Mouse (Mus musculus) telencephalon, adult 2 months (tissue): ENCODE results near the gene Gm7138.
"Not testable (repeated sequence)": the region's sequence is repeated elsewhere in the genome, so short reads cannot be mapped to it uniquely, and the experiment has no call there.

Experiments
- DNase-seq: peaks from one replicate; pipeline ENCODE4 v3.0.0-alpha.2; 2011; ENCODE audit warnings: low read depth, low spot score

The Gm7138 gene

DNA sequence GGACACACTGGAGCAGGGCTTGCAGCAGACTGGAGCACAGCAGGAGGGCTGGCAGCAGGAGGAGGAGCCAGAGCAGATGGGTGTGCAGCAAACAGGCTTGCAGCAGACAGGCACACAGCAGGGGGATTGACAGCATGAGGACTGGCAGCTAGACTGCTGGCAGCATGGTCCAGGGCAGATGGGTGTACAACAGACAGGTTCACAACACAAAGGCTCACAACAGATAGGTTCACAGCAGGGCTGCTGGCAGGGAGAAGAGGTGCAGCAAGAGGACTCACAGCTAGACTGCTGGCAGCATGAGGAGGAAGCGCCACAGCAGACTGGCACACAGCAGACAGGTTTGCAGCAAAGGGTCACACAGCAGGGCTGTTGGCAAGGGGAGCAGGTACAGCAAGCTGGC lies 26.1 kb downstream of the Gm7138 start:
- not testable (repeated sequence) for DNase-seq

DNA sequence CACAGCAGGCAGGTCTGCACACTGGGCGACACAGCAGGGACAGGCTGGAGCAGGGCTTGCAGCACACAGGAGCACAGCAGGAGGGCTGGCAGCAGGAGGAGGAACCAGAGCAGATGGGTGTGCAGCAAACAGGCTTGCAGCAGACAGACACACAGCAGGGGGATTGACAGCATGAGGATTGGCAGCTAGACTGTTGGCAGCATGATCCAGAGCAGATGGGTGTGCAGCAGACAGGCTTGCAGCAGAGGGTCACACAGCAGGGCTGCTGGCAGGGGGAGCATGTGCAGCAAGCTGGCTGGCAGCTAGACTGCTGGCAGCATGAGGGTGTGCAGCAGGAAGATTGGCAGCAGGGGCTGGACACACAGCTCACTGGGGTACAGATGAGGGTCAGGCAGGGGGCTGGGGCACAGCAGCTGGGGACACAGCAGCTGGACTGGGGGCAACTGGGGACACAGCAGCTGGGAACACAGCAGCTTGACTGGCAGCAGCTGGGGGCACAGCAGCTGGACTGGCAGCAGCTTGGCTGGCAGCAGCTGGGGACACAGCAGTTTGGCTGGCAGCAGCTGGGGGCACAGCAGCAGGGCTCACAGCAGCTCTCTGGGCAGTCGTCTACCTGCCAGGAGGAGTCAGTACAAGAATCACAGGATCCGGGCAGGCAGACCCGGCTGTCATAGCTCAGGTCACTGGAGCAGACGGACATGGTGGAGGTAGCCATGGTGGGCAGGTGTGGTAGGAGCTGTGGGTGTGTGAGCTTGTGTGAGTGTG lies 34.6 kb downstream of the Gm7138 start, which contains the start of gene Gm18596:
Gene Gm18596 (minus strand): TSS at position 715 of the 765 bp plus-strand sequence.
- DNase-seq: not testable (repeated sequence)

DNA sequence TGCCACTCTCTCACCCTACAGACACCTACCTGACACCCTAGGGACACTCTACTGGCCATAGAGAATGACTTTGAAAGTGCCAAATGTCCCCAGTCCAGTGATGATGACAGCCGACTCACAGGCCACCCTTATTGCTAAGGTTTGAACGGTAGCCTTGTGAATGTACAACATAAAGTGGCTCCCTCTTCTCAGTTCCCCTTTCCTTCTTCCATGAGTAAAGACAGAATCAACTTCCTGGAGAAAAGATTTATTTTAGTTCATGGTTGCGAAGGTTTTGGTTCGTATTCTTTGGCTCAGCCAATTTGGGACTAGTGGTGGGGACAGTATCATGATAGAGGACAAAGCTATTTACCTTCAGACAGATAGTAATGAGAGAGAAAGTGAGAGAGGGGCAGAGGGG lies 37.8 kb downstream of the Gm7138 start:
- DNase-seq: no peak

DNA sequence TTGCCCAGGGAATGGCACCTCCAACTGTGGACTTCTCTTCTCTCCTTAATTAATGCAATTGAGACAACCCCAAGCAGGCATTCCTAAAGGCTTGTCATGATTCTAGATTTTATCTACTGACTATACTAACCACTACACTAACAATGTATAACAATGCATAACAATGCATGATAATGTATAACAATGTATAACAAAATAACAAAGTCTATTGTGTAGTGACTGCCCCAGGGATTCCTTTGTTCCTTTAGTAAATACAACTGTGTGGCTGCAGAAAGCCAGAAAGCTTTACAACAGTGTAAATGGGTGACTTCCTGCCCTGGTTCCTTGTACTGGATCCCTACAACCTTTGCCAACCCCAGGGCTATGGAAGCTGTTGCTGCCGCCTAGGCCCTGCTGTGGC lies 40.8 kb downstream of the Gm7138 start:
- DNase-seq: no peak

DNA sequence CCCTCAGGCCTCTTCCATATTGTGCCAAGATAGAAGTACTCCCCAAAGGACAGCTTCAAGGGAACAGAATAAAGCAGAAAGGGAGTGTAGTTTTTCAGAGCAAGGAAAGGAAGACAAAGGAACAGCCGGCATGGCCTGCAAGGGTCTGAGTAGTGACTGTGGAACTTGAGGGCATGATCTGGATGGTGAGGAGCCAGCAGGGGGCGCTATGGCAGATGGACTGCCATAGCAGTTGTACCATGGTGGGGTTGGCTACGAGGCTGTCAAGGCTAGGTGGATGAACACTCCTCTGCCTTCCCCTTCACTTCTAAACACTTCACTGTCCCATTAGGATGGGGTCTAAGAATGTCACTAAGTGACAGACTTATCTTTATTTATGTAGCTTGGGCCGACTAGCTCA lies 47.5 kb downstream of the Gm7138 start:
- DNase-seq: no peak

DNA sequence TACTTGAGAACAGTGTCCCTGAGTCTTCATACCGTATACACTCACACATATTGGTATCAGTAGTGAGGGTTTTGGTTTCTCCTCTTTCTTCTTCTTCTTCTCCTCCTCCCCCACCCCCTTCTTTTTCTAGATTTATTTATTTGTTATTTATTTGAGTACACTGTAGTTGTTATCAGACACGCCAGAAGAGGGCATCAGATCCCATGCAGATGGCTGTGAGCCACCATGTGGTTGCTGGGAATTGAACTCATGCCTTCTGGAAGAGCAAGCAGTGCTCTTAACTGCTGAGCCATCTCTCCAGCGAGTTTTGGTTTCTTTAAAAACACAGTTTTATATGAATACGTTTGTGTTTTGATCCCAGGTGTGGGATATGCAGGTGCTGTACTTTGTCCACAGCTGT lies 48.5 kb downstream of the Gm7138 start:
- DNase-seq: no peak
